Mouse (Mus musculus): ENCODE measurements around the gene Emilin2. TPM values are rescaled to one million over a fixed set of nuclear protein-coding genes. Genes with fewer than 3 reads are reported as not detected.

Emilin2 gene
- total RNA-seq, 4 experiments from 2014 or later, result 2.6 to 5.2 (median 3.7) TPM

DNA sequence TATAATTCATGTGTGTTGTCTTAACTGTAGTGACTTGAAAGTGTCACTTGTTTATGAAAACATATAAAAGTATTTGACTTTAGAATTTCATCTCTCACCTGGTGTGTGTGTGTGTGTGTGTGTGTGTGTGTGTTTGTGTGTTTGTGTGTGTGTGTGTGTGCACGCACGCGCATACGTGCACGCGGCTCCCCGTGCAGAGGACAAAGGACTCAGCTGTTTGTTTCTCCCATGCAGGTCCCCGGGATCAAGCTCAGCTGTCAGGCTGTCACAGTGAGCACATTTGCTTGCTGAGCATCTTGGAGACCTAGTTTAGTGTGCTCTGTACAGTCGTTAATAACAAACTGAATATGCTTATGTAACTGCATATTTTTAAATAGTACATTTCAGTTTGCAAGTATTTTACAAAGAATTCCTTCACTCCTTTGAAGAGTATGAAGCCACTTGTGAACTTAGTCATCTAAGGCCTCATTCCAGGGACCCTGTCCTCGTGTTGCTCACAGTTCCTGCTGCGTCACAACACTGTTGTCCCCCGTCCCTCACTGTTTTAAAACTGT lies 77.7 kb downstream of the Emilin2 start:
- no peak for DNase-seq (ENCODE audit: low spot score in 2 of 2)

DNA sequence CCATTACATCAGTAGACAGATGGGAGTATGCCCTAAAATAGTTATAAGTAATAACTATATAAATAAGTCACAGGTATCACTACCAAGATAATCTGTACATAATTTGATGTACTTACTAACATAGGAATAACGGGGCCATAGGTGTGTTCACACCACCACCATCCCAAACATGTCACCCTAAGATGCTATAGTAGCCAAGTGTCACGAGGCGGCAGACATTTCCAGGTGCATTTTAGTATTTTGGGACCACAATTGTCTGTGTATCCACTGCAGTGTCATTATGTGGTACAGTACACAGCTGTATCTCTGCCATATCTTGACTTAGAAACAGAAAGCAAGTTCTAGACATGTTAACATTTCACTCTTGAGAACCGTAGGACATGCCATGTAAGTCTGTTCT lies 78.6 kb downstream of the Emilin2 start:
- DNase-seq (ENCODE audit: low spot score in 2 of 2), result no peak

DNA sequence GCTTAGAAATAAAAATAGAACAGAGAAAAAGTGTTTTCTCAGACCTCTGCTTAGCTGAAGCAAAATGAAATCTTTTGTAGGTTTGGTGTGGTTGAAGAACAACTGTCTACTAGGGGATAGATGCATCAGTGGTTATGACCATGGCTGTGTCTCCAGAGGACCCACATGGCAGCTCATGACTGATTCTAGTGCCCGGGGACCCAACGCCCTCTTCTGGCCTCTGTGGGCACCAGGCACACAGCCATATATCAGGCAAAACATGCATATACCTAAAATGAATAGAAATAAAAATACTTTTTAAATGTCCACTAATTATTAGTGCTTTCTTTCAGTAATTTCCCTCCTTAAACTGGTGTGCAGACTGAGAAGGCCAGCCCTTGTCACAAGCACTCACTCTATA lies 79.8 kb downstream of the Emilin2 start:
- no peak for DNase-seq (ENCODE audit: low spot score in 2 of 2)

DNA sequence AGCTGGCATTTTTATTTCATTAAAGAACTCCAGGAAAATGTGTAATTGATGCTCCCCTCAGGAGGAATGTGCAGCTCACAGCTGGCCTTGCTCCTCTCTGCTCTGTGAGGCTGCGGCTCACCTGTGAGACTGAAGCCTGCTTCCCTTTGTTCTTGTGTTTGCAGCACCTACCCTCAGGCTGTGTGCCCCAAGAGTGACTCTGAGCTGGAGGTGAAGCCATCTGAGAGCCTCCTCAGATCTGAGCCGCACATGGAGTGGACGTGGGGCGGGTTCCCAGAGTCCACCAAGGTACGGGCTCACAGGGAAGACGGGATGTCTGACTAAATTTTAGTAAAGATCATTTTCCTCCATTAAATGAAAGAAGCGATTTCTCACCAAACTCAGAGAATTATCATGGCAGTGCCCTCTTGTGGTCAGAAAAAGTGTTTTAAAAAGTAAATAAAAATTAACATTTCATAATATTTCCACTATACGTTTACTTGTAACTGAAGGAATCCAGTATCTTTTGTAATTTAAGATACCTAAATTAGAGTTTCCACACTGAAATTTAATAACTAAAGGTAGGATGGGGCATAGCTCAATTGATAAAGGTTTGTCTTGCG lies 81.6 kb downstream of the Emilin2 start:
- DNase-seq (ENCODE audit: low spot score in 2 of 2), result no peak

DNA sequence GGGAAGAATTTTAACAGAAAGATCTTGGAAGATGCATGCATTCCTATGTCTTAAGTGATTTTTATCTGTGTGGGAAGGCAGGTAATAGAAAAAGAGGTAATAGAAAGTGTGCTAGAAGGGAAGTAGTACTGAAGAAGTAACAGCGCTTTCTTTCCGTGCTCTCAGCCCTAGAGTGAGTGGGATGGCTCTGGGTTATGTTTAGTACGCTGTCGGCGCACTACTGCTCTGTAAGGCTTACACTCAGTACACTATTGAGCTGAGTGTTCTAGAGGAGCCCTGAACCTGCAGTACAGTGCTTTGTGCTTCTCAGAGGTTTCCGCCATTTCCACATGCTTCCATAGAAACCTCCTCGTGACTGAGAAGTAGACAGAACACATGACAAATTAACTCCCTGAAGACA lies 83.1 kb downstream of the Emilin2 start:
- no peak for DNase-seq (ENCODE audit: low spot score in 2 of 2)

DNA sequence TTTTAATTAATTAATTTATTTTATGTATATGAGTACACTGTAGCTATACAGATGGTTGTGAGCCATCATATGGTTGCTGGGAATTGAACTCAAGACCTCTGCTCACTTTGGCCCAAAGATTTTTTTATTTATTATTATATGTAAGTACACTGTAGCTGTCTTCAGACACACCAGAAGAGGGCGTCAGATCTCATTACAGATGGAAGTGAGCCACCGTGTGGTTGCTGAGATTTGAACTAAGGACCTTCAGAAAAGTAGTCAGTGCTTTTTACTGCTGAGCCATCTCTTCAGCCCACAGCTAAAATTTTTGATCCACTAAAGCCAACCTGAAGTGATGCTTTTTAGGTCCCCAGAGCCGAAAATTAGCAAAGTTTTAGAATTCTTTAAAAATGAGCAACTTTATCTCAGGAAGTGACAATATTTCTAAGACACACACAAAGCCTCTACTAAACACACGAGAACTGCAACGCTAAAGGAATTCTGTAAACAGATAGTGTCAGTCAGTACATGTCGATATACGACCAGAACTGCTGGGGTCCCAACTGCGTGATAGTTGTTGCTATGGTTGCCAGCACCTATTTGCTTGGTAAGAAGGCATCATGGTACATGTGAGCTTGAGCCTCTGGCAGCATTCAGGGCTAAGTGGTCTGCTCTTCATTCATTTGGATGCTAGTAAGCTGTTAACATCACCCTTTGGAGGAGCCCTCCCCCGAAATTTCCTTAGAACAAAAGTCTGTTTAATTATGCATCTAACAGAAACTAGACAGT lies 84.5 kb downstream of the Emilin2 start:
- no peak for DNase-seq (ENCODE audit: low spot score in 2 of 2)

DNA sequence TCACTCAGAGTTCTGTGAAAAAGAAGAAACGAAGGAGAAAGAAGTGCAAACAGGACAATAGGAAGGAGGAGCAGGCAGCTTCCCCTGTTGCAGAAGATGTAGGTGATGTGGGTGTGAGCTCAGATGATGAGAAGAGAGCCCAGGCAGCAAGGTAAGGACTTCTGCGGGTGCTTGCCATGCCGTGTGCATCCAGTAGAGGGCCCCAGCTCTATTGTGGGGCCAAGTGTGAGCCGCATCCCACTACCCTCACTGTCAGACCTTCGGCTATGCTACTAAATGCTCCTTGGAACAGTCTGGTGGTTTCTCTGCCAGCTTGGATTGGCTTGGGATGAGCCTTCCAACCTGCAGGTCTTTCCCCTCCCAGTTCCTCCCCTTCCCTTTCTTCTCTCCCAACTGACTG lies 86.7 kb downstream of the Emilin2 start:
- no peak for DNase-seq (ENCODE audit: low spot score in 2 of 2)

DNA sequence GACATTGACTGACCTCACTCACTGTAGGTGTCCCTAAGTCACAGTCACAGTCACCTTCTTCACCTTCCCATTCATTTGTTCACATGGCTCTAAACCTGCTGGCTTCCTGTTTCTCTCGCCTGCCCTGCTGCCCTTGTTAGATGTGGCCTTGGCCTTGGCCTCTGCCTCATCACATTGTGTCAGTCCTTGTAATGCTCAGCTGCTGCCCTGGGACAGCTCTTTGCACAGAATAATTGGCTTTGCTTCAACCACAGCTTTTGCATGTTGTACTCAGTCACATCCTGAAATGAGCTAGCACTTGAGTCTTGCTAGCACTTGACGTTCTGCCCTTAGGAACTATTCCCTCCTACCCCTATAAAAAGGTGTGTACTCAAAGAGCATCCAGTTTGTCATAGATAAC lies 87.3 kb downstream of the Emilin2 start:
- no peak for DNase-seq (ENCODE audit: low spot score in 2 of 2)

DNA sequence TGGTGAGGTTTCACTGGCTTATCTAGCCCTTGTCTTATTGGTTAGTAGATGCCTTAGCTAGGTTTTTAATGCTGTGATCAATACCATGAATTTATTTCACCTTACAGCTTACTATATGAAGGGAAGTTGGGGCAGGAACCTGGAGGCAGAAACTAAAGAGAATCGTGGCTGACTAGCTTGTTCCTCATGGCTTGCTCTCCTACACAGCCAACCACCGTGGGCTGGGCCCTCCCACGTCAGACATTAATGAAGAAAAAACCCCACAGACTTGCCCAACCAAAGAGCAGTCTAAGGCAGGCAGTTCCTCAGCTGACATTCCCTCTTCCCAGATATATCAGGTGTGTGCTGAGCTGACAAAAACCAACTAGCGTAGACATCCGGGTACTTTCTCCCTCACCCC lies 88.1 kb downstream of the Emilin2 start:
- DNase-seq (ENCODE audit: low spot score in 2 of 2), result no peak

DNA sequence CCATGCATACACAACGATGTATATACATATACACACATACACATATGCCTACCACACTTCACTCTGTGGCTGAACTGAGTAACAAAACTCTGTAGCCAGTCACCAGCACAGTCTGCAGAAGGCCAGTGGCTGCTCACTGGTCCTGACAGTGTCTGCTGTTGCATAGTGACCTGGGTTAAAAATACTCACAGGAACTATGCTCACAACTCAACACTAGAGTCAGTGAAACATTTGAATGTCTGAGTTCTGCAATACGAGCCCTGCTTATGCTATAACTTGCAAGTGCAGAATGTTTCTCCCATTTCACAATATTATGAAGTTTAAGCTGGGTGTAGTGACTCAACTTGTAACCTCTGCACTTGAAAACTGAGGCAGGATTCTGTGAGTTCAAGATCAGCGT lies 90.4 kb downstream of the Emilin2 start:
- DNase-seq (ENCODE audit: low spot score in 2 of 2), result no peak

DNA sequence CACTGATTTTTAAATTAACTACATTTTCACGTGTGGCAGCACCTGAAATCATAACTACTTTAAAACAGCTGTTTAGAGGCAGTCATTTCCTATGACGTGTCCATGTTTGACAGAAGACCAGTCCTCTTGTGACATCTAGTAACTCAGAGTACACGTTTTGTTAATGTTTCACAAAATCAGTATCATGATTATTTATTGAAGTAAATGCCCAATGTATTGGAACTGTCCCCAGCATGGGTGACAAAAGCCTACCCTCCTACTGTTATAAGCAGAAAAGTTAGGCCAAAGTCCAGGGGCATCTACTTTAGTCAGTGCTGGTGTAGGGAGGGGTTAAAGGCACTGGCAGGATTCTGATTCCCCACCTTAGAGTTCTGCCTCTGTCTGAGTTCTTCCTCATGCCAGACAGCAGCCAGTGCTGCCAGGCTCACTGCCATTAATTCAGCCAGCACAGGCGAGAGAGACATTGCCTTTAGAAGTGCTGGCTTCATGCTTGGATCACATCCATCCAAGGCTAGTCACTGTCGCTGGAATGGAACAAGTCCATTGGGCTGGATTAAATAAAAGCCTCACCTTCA lies 94.6 kb downstream of the Emilin2 start:
- DNase-seq (ENCODE audit: low spot score in 2 of 2), result no peak

DNA sequence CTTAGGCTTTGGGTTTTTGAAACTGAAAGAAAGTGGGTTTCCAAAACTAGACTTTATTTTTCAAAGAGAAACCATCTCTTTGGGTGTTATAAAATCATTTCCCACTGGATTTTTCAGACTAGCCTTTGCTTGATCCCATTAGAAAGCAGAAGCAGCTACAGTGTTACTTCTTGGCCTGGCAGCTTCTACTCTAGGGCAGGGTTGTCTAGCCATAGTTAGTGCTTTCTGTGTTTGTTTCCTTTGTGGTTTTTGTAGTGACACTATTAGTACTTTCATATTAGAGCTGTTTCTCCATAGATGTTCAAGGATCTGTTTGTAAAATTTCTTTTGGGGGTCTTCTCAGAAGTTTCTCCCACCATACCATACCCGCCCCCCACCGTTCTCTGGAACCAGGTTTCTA lies 95.5 kb downstream of the Emilin2 start:
- DNase-seq (ENCODE audit: low spot score in 2 of 2), result no peak

DNA sequence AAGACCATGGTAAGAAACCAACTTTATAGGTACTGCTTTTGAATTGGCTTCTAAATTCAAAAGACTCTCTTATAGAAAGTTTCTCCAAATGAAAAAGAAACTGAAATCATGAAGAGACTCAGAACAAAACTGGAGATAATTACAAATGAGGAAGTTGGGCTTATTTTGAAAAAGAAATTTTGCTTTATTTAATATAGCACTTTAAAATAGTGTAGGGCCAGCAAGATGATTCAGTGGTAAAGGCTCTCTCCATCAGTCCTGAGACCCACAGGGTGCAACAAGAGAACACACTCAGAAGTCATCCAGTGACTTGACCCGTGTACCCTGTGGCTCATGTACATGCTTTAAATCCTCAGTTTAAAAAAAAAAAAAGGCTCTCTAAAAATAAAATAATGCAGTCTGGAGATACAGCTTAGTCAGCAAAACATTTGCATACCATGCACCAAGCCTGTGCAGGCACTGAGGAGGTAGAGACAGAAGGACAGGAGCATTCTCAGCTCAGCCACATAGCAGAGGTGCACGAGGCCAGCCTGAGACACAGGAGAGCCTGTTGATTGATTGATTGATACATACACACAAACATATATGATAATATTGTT lies 96.4 kb downstream of the Emilin2 start:
- no peak for DNase-seq (ENCODE audit: low spot score in 2 of 2)

DNA sequence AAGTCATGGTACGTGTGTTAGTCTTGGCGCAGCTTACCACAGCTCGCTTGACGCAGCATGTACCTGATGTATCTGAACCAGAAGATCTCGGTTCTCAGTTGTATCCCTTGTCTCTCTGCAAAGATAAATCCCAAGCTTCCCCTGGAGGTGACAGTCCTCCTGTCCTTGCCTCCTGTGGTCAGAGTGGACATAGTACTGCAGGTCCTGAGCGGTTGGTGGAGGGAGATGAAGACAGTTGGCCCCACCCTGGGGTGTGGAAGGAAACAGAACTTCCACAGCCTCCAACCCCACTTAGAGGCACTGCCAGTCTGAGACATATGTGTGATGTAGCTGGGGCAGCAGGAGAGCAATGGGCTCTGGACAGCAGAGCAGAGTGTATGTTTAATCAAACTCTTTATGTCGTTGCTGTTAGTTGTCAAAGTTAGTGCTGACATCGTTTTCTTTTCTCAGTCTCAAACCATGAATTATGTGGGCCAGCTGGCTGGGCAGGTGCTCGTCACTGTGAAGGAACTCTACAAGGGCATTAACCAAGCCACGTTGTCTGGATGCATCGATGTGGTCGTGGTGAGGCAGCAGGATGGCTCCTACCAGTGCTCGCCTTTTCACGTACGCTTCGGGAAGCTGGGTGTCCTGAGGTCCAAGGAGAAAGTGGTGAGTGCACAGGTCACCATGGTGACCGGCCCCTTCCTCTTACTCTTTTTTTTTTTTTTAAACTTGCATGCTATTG lies 97.1 kb downstream of the Emilin2 start:
- DNase-seq (ENCODE audit: low spot score in 2 of 2), result no peak

DNA sequence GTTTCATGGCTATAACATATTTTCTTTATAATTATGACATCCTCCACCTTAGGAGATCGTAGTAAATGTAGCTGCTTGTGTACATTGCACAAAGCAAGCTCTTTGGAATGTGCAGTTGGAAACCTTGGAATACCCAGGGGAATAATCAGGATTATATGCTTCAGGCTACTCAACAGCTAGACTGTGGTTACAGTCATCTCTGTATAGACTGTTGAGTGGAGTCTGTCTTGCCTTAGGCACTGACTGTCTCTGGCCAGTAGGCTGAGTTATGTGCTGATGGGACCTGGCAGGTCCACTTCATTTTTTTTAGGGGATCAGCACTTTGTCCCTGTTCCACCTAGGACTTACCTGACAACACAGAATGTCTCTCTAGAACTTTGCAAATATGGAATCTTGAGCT lies 98.1 kb downstream of the Emilin2 start:
- no peak for DNase-seq (ENCODE audit: low spot score in 2 of 2)

DNA sequence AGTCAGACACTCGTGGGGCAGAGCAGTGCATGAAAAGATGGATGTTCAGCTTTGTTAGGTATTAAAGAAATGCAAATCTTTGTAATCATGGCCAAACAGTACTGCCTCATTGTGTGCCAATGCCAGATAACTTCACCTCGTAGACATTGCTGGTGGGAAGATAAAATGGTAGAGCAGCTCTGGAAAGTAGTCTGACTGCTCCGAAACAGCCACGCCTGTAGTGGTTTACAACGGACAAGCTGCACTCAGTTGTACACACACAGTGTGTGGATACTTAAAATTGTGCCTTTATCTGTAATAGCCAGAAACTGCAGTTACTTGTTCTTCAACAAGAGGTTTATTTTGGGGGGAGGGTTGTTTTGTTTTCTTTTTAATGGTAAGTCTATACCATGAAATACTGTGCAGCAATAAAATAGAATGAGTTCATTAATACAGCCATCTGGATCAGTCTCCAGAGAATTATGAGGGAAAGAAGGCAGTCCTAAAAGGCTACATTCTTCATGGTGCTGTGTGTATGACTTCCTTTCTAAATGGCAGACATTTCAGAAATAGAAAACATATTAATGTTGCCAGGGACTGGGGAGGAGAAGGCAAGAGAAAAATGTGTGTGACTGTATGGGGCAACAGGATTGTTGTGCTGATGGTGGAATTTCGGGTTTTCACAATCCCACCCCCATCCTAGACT lies 99.7 kb downstream of the Emilin2 start:
- DNase-seq (ENCODE audit: low spot score in 2 of 2), result no peak

DNA sequence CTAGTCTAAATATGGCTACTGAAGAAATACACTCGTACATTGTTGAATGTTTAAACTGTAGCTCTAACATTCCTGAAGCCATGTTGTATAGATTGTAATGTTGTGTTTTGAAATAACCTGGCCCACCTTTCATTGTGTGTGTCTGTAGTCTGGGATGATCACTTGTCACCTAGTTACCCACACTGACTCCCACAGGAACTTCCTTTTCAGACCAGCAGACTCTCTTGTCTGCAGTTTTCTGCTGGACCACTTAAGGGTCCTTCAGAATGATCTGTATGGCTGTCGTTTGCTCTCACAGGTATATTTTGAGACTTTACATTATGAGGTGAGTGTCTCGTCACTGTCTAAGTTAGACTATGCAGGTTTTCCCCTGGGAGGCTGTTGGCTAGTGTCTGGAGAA lies 101.8 kb downstream of the Emilin2 start:
- no peak for DNase-seq (ENCODE audit: low spot score in 2 of 2)

DNA sequence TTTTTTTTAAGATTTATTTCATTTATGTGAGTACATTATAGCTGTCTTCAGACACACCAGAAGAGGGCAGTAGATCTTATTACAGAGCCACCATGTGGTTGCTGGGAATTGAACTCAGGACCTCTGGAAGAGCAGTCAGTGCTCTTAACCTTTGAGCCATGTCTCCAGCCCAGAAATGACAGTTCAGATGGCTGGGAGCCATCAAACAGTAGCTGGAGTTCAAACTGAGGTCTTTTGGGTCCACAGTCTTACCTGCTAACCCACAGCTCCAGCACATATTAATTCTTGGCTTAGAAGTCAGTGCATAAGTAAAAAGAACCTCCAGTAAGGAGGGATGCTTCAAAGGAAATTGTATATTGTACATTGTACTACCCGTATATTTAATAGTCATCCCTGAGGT lies 102.9 kb downstream of the Emilin2 start:
- DNase-seq (ENCODE audit: low spot score in 2 of 2), result no peak

DNA sequence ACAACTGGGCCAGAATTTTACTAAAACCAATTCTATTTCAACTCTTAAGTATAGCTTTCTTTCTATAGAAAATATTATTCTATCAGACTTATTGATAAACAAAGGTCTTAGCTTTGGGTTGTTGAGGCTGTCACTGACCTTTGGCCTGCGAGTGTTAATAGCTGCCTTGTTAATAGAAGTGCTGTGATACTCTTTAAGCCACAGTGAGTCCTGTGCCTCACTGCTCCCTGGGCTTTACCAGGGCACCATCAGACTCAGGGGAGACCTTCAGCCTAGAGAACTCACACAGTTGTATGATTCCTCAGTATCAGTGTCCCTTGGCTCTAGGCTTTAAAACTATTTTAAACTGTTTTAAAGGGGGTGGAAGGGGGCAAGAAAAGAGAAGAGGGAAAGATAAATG lies 103.4 kb downstream of the Emilin2 start:
- no peak for DNase-seq (ENCODE audit: low spot score in 2 of 2)

DNA sequence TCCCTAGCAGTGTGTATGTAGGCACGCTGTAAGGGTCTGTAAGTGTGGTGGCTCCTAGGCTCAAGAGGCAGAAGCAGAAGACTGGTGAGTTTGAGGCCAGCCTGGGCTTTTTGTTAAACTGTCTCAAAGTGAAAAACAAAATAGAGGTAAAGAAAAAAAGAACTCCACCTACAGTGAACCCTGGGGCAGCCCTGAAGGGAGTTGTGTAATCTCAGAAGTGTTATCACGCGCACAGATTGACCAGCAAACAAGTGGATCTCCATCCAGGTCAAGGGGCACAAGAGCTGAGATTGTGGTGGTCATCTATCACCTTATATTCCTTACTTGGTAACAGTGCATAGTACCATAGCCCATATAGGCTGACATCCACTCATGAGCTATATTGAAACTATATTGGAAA lies 104.5 kb downstream of the Emilin2 start:
- DNase-seq (ENCODE audit: low spot score in 2 of 2), result no peak

Data from left cerebral cortex, adult 8-10 months (tissue).